Mouse (Mus musculus) lung, postnatal 10 days (tissue): Measurements from ENCODE around the gene Prkca.

Source experiments
- DNase-seq: peaks from one replicate; pipeline ENCODE4 v3.0.0; 2021

Gene Prkca

DNA sequence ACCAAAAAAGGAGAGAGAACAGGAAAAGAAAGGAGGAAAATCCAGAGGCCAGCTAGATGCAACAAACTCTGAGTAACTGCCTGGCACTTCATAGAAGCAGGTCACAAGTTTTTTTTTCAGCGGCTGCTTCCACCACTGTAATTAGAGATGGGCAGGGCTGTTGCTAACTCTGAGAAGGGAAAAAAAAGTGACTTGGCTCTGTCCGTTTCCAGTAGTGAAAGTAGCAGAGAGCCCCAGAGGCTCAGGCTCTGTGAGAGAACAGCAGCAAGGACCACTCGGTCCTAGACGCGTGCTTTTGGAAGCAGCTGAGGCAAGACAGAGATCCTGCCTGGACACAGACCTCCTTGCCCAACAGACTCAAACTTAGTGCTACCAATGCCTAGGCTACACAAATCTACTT lies 7.3 kb downstream of the Prkca start:
- DNase-seq = peak; percentile 30

DNA sequence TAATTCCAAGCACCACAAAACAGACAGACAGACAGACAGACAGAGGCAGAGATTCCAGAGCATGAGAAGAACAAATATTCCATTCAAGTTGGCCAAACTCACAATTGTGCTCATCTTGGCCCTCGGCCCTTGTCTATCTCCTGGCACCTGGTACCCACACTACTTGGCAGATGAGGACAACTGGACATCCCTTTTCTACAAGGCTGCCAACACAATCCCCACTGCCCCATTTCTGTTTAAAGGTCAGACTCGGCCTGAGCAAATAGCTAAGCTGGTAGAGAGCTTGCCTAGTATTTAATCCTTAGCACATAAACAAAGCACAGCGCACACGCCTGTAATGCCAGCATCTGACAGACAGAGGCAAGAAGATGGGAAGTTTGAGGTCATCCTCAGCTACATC lies 8.2 kb downstream of the Prkca start:
- no peak for DNase-seq

DNA sequence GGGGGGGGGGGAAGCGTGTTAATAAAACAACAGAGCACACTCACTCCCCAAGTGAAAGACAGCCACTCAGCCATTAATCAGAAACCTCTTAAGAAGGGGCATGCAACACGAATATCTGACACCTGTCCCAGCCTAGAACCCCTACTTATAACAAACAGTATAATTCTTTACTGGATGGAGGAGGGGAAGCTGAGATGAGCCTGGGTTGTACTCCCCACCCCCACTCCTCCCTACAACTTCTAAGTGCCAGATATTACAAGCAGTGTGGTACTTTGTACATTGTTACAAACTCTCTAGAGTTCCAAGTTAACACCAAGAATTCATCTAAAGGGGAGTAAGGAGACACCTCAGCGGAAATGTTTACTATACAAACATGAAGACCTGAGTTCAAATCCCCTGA lies 9.1 kb downstream of the Prkca start:
- DNase-seq = no peak

DNA sequence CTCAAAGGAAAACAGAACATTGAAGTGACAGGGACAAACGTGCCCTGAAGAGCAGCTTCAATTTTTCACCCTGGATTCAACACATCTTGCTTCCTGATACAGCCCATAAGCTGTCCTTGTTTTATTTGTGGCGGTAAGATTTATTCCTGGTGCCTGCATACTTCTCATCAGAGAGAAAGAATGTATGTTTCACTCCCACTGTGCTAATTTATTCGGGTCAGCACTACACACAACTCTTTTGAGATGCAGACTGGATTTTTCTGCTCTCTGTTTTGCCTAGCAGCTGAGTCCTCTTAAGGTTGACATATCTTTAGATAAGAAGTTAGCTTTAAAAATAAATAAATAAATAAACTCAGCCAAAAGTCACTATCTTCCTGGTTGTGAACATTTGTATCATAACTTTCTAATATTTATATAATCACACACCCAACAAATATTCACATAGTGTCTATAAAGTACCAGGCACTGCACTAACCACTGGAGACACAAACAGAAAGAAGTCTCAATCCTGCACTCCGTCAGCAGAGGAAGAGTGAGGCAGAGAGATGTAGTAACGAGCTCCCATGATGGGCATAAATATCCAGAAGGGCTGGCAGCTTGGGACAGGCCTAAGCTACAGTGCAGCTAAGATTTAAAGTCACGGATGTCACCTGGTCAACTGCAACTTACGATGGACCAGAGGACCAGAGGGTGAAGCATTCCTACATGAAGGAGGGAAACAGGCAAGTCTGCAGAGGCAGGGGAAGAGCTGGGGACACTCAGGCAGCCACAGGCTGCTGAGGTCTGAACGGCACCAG lies 9.9 kb downstream of the Prkca start:
- DNase-seq = no peak

DNA sequence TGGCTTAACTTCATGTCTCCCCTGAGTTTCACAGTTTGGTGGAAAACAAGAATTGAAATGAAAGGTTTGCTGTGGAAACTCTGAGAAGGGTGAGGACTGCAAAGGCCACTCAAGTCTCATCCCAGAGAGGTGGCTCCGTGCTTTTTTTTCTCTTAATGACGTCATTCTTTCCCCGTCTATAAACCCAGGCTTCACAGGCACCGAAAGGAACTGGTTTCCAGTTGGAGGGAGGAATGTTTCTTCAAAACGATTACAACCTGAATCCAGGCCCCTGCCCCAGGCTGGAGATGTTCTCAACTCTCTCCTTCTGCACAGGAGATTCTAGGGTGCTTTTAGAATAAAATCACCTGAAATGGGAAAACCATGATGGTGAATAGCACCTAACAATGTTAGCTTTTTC lies 10.7 kb downstream of the Prkca start:
- DNase-seq = no peak

DNA sequence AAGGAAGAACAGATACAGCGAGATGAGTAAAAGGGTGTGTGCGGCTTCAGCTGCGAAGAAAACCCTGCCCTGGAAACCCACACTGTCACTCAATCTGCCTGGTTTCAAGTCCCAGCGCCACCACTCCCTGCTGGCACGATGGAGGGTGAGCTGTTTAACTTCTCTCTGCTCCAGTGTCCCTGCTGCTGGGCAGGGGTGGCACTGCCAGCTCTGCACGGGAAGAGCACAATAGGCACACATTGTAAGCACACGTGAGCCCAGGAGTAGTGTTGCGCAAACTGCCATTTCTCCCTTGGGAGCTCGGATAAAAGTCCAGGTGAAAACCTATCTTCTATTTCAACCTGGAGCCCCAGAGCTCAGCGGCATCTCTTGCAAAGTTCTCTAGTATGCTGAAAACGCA lies 12.9 kb downstream of the Prkca start:
- peak; percentile 11 for DNase-seq

DNA sequence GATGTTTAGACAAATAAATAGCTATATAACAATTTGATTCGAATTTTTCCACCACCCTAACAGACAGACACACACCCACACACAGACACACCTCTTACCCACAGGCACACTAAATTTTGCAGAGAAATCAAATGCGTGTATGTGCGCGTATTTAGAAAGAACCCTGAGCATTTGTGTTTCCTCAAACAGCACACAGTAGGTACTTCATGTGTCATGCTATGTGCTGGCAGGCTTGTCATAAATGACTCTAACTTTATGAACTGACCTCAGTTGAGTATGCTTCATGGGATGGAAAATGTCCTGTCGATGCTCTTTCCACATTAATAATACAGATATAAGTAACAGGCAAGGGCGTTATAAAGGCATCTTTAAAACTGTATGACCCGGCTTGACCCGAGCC lies 17.8 kb downstream of the Prkca start:
- DNase-seq = no peak

DNA sequence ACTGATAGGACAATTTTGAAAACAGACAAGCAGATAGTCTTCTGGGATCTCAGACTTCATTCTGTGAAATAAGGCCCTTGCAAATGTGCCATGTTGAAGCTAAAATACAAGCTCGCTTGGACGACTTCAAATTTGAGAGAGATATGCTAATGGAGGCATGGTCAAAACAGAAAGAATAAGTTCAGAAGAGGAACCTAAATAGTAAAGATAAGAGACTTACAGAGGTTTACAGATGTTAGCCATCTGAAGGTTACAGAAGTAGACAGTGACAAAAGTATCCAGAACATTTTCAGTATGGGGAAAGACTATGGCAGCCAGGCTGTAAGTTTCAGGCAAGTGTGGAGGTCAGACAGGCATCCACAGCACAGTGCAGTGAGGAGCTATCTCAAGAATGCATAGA lies 21.6 kb downstream of the Prkca start:
- no peak for DNase-seq

DNA sequence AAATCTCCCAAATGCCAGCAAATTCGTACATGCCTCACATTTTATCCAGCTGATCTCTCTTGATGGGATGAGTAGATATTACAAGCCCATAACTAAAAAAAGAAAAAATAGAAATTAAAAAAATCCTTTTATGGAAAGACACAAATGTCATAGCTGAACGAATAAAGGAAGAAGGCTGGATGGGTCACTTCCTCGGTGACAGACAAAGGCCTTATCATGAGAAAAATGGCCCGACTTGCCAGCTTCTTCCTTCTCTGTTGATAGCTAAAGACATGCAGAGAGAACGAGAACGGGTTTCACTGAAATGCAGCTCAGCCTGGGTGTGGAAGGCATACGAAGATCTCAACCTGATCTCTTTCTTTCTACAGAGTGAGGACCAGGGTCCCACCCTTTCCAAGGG lies 23.2 kb downstream of the Prkca start:
- no peak for DNase-seq

DNA sequence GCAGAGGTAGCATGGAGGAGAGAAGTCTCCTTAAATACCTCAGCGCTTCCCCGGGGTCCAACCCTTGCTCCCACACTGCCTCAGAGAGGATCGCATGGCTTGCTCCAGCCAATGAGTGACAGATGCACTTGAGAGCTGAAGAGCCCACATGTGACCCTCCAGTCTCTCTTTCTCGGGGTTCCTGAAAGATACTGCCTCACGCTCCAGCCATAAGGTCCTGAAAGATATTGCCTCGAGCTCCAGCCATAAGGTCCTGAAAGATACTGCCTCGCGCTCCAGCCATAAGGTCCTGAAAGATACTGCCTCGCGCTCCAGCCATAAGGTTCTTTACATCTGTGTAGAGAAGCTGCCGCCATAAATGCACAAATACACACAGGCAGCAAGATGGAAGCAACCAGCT lies 24.6 kb downstream of the Prkca start:
- no peak for DNase-seq

DNA sequence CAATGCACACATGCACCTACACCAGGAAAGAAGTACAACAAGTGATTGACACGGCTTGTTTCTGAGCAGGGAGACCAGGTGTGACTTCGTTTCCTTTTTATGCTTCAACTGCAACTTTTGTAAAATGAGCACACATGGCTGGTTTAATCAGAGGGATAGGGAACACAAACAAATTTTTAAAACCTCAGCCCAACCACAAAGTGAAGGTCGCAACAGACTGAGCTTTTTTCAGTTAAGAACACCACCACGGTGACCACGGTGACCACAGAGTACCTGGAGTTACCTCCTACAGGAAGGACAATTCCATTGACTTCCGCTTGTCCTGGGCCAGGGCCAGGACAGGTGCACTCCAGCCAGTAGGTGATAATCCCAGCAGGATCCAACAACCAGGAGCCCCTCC lies 25.9 kb downstream of the Prkca start:
- no peak for DNase-seq

DNA sequence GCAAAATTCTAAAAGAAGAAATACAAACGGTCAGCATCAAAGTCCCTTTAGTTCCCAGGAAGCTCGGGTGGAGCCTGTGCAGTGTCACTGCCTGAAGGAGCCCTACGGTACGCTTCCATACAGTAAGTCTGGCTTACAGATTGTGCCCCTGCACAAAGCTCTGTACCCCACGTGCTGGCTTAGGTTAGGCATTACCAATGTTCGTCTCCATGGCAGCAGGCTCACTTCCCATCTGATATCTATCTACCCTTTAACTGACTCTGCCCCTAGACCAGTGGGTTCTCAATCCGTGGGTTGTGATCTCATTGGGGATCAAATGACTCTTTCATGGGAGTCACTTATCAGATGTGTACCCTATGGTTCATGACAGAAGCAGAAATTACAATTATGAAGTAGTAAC lies 28.0 kb downstream of the Prkca start:
- no peak for DNase-seq

DNA sequence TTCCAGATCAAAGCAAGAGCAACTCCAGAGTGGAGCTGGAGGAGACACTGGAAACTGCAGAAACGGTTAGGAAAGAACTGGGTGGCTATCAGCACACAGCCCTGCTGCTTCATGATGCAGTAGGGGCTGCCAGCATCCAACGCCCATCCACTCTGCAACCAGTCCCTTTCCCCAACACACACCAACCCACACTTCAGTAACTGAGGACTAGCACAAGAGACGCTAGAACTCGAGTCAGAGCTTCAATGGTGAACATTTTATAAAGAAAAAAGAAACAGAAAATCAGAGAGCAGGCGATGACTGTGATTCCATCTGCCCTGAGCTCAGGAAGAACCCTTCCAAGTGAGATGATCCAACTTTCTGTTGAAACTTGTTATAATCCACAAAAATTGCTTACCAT lies 31.2 kb downstream of the Prkca start:
- DNase-seq = no peak

DNA sequence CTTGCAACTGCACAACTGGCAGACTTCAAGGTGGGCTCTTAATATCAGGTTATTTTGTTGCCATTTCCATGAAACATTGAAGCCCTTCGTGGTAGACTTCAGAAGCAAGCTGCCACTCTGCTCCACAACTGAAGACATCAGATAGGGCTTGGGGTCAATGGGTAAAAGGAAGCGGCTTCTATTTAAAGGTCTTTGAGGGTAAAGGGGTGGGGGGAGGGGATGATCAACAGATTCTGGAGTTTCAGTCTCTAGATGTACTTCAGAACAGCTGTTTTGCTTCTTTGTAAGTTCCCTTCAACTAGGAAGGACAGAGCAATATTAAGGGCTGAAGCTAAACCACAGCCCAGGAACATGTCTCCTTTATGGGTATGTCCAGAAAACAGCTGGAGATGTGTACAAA lies 31.8 kb downstream of the Prkca start:
- no peak for DNase-seq

DNA sequence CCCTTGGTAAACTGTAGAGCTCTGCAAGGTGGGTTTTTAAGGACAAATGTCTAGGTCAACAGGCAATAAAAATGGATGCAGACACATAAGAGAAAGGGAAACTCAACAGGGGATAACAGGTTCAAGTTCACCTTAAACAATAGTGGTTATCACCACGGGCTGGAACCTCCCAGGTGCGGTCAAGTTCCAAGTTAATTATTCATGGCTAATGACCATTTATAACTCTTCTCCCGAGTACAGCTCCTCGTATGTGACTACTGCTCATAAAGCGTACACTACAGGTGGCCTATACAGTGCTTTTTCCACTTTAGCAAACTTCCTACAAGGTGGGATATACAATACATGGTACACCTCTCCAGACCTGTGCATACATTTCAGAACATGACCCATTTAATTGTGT lies 33.9 kb downstream of the Prkca start:
- no peak for DNase-seq

DNA sequence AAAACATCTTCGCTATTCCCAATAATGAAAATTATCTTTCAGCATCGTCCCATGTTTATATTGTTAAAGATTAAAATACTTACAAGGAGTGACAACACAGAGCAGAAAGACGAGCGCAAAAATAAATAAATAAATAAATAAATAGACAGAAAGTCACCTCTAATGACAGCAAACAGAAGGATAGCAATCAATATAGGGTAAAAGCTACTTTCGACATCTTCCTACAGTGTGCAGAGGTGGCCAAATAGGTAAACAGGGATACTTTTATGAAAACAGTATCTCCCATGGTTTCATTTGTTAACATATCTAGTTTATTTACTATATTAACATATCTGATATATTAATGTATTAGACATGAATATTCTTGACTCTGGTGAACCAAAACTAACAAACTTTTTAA lies 35.5 kb downstream of the Prkca start:
- DNase-seq = no peak

DNA sequence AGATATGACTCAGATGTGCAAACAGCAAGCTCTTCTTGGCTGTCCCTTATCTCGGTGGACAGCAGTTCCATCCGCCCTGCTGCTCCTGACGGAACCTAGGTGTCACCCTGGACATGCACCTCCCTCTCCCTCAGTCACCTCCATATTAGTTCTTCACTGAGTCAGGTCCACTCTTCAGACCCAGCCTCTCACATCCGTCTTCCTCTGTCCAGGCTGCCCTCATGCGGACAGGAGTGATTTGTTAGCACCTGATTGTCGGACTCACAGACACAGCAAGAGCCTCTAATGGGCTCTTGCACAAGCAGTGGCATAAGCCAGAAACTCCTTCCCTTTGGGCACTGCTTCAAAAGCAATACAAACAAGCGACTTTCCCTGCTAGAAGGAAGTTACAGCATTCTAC lies 36.5 kb downstream of the Prkca start:
- peak; percentile 59 for DNase-seq

DNA sequence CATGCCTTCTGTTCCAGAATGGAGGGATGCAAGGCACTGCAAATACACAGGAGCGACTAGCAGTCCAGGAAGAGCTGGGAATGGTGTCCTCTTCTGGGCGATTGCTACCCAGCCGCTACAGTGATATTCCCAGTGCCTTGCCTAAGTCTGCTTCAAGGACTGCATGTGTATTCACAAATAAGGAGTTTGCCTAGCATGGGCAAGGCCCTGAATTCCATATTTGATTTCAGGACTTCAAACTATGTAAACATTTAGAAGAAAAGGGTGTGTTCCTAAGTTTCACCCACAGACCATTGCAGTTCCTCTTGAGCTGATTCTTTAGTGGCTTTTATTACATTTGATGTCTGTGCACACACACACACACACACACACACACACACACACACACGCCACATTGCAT lies 39.9 kb downstream of the Prkca start:
- no peak for DNase-seq

DNA sequence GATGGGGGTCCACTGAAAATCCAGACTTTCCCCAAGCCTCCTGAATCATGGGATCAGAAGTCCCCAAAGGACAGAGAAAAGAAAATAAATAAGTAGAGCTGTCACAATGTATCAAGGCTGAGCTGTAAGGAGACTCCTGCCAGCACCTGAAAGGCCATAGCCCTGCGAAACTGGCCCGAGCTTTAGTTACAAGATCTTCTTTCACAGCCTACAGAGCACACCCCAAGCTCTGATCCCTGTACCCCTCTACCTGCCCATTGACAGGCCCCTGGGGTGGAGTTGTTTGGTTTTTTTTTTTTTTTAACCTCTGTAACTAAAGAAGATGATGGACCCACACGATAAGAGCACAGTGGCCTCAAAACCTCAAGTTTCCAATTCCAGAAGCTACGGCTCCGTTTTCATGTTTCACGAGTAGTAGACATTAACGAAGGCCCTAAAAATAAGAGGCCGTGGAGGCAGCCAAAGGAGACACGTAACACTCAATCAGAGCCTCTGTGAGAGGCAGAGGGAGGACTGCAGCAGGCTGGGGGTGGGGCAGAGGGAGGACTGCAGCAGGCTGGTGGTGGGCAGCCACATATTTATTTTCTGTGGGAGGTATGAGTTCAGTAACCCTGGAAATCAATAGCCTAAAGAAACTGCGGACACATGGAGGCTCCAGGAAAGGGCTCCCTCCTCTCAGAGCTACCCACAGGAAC lies 41.8 kb downstream of the Prkca start:
- DNase-seq = no peak

DNA sequence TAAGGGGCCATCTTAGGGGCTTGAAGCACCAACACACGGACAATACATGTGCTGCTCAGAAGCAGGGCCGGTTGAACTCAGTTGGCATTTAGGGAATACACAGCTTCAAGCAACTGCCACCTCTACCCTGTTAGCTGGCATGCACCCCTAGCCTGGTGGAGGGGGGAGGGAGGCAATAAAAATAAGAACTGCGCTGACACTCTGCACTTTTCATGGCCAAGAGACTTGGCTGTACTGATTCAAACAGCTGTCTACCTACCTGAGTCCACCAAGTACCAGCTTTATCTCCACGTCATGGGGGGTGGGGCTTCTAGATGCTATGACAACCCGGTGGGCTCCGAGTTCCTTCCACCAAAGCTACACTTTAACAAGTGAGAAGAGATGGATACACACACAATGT lies 42.7 kb downstream of the Prkca start:
- DNase-seq = no peak

DNA sequence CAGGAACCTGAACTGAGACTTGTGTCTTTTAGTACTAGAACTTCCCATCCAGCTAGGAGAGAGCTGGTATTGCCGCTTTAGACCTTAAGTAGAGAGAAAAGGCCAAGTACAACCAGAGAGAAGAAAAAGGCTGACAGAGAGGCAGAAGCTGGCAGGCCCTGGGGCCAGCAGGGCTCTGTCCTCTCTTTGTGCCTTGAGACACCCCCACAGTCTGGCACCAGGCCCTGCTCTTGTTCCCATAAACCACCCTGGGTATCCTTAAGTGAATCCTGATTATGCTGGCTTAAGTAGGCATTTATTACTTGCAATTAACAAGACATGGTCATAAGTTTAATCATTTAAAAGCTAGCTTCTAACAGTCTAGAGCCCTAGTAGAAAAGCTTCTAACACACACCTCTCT lies 43.3 kb downstream of the Prkca start:
- no peak for DNase-seq

DNA sequence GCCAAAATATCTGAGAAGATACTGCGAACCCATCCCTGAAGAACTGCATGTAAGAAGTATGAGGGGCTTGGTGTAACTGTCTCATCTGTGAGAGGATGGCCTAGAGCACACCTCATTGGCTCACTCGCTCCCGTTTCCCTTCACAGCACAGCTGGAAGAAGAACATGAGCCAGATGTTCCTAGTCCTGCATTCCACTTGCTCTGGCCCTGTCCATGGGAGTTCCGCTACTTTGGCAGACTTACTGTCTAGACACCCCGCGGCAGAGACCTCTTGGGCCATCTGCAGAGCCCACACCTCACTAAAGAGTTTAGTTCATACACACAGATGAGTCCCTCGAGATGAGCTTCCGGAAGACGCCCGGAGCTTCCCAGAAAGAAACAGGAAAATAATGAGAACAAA lies 43.8 kb downstream of the Prkca start:
- DNase-seq = peak; percentile 22

DNA sequence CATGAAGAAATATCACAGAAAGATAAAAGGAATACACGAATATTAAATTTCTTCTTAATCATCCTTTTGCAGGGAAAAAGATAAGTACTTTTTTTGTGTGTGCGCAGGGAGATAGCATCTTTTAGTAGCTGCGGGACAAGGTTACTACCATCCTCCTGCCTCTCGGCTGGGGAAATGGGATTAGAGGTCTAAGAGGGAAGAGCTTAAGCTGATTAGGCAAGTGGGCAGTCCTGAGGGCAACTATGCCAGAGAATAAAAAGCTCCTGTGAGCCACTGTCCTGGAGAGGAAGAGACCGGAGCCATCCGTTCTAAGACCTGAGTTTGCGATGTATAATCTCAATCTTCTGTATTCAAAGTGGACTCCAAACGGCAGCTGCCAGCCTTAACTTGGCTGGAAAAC lies 45.8 kb downstream of the Prkca start:
- DNase-seq = no peak

DNA sequence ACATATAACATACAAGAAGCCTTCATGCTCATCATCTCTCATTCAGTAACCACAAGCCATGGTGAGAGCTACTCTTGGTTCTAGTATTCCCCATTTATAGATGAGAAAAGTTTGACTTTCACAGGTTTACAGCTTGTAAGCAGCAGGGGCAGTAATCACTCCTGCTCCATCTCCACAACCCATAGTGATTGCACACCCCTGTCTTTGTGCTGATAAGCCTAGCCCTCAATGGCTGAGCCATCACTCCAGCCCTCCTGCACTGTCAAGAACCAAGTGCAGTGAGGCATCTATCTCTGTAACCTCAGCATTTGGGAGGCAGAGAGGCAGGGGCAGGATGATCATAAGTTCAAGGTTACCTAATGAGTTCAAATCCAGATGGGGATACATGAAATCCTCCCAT lies 48.4 kb downstream of the Prkca start:
- no peak for DNase-seq

DNA sequence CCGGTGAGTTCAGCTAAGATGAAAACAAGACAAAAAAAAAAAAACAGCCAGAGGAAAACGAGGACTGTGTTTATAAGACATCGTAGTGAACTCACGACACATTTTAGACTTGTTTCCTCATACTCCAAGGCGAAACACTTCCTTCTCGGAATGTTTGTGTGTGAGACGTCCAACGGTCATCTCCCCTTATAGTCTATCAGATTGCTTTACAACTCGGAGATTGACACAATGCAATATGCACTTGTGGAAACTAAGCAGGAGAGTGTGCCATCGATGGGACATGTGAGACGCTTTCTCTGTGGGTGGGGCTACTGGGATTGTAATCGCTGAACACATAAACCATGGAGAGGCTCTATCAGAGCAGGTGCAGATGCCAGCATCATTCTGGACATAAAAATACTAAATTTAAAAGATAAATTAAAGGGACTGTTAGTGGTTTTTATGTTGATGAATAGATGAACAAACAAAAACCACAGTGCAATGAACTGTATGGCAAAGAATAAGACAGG lies 49.4 kb downstream of the Prkca start:
- no peak for DNase-seq
